Mouse (Mus musculus) lung, postnatal 0 days (tissue): ENCODE data around the gene H2-DMa. TPM values are rescaled to one million over a fixed set of nuclear protein-coding genes. Genes with fewer than 3 reads are reported as not detected.

ENCODE experiments used
- ATAC-seq: fragments of 200-750 bp; cut with Nextera tagmentation; 2 replicates; pipeline ENCODE4 v1.8.0; 2017; ENCODE audit warnings: moderate library complexity
- DNase-seq: peaks from one replicate; pipeline ENCODE4 v3.0.0-alpha.2; 2016; ENCODE audit warnings: low spot score
- H3K27ac ChIP-seq: fragments of 300-500 bp; sonication (generic); 2 replicates; pipeline ENCODE4 v1.5.1; 2014; ENCODE audit warnings: antibody characterized with exemption, mild to moderate bottlenecking, low read length, mixed read lengths
- H3K27me3 ChIP-seq: fragments of 300-500 bp; sonication (generic); replicated peaks from 2 replicates; pipeline ENCODE4 v1.6.1; 2014; ENCODE audit warnings: low read length, mixed read lengths; ENCODE audit not compliant: insufficient read depth
- H3K36me3 ChIP-seq: fragments of 300-500 bp; sonication (generic); 2 replicates; pipeline ENCODE4 v1.6.1; 2014; ENCODE audit warnings: low read length, mixed read lengths; ENCODE audit not compliant: insufficient read depth
- H3K4me1 ChIP-seq: fragments of 300-500 bp; sonication (generic); 2 replicates; pipeline ENCODE4 v1.6.1; 2014; ENCODE audit warnings: antibody characterized with exemption, low read depth, low read length, mixed read lengths; ENCODE audit not compliant: insufficient read depth
- H3K4me2 ChIP-seq: fragments of 300-500 bp; sonication (generic); replicated peaks from 2 replicates; pipeline ENCODE4 v1.6.1; 2014; ENCODE audit warnings: low read depth, mild to moderate bottlenecking, low read length, moderate library complexity, mixed read lengths
- H3K4me3 ChIP-seq: fragments of 300-500 bp; sonication (generic); 2 replicates; pipeline ENCODE4 v1.5.1; 2014; ENCODE audit warnings: low read depth, low read length
- H3K9ac ChIP-seq: fragments of 300-500 bp; sonication (generic); replicated peaks from 2 replicates; pipeline ENCODE4 v1.6.1; 2014; ENCODE audit warnings: low read depth, mild to moderate bottlenecking
- H3K9me3 ChIP-seq: fragments of 300-500 bp; sonication (generic); 2 replicates; pipeline ENCODE4 v1.6.1; 2016; ENCODE audit warnings: low read length, mixed read lengths
- CTCF ChIP-seq: IDR thresholded peaks from 2 replicates; pipeline ENCODE4 v1.5.1; 2016; ENCODE audit warnings: antibody characterized with exemption, mild to moderate bottlenecking
- EP300 ChIP-seq: IDR thresholded peaks from 2 replicates; pipeline ENCODE4 v1.6.1; 2016; ENCODE audit warnings: antibody characterized with exemption, mild to moderate bottlenecking, control low read depth
- WGBS: fragments of 180-500 bp; shearing (Covaris S2); extraction: QIAGEN DNeasy Blood & Tissue Kit; methylation state at CpG from one replicate; pipeline ENCODE4 v1.1.7; 2014; 5-methylcytosine and 5-hydroxymethylcytosine counted together
- polyA plus RNA-seq: library from polyadenylated mRNA; unstranded; fragments of >200 nt; fragmentation: Nextera tagmentation; extraction: Ambion mirVana; gene quantifications from 2 replicates; pipeline ENCODE4 v1.2.1, GENCODE M21; 2015

Gene H2-DMa
- polyA plus RNA-seq: 20.7 and 23.9 TPM in 2 replicates

DNA sequence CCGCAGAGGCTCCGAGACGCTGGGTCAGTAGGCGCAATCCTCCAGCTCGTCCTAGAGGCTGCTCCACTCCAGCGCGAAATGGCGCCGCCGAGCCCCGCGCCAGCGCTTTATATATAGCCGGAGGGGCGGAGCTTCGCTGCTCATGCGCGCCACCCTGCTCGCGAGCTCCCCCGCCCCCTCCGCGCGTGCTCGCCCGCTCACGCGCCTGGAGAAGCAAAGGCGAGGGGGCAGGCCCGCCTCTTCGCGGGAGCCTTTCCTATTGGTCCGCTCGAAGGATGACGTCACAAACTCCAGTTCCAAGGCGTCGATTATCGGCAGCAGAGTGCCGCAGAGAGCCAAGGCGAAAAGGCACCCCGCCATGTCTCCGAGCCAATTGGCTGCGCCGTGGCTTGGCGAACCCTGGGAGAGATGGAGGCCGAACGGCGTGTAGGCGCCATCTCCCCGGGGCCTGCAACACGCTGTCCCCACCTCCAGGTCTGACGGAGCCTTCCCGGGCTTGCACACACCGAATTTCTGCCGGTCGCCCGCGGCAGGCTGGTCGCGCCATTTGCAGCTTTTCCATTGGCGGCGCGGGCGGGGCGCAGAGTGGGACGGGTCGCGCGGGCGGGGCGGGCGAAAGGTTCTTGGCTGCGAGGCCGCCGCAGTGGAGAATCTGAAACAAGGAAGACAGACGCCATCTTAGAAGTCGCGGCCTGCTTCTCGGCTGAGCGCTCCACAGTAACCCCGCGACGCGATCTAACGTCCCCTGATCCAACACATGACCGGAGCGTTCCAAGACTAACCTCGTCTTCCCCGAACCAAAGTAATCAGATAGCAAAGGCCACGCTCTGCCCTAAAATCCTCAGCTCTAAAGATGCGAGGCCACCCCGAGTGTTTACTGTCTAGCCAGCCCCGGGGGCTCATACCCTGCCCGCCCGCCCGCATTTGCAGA is at the start of gene H2-DMa:
H2-DMa (plus strand) TSS at position 293 of the 931 bp plus-strand sequence.
- peak; percentile 100 for DNase-seq
- TF ChIP-seq EP300 (no peak; the same call in 1 of the 2 replicates), CTCF (peak; percentile 8; the same call in 1 of the 2 replicates)

DNA sequence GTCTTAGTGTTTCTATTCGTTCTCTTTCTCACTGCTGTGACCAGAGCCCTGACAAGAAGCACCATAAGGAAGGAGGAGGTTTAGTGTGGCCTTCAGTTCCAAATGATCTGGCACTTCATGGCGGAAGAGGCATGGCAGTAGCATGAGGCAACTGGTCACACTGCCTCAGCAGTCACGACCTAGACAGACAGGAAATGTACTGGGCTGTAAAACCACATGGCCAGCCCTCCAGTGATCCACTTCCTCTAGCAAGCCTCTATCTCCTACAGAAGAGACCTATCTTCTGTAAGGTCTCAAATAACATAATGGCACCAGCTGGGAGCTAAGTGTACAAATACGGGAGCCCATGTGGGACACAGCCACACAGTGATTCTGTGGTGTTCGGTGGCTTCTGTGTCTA is 47.2 kb upstream of the H2-DMa start:
- Histone ChIP-seq H3K9ac (no peak overlapping the region), H3K36me3 (no peaks in the 10 kb centered on the region), H3K4me2 (no peak overlapping the region), H3K27me3 (peaks cover 9% of the 10 kb centered on the region; the same call in 1 of the 2 replicates), H3K4me3 (no peak overlapping the region), H3K9me3 (no peaks in the 10 kb centered on the region), H3K4me1 (no peaks in the 10 kb centered on the region), H3K27ac (no peak overlapping the region)
- WGBS: 64% methylated on average over 5 of the region's 5 CpGs
- DNase-seq (peak; percentile 33), ATAC-seq (no peak)
- TF ChIP-seq EP300: no peak
- TF ChIP-seq CTCF: no peak

More for the DNA sequence above, at the start of gene H2-DMa:
- Histone ChIP-seq H3K4me2 (peak within 1 kb of the TSS; percentile 94), H3K27ac (peak within 1 kb of the TSS; percentile 100), H3K36me3 (peaks cover 25% of the 10 kb centered on the region), H3K9me3 (no peaks in the 10 kb centered on the region), H3K4me1 (peaks cover 14% of the 10 kb centered on the region; the same call in 1 of the 2 replicates), H3K27me3 (no peaks in the 10 kb centered on the region), H3K4me3 (peak within 1 kb of the TSS; percentile 92), H3K9ac (peak within 1 kb of the TSS; percentile 96)
- ATAC-seq: peak; percentile 73
- 3% methylated on average over 84 of the region's 96 CpGs for WGBS

DNA sequence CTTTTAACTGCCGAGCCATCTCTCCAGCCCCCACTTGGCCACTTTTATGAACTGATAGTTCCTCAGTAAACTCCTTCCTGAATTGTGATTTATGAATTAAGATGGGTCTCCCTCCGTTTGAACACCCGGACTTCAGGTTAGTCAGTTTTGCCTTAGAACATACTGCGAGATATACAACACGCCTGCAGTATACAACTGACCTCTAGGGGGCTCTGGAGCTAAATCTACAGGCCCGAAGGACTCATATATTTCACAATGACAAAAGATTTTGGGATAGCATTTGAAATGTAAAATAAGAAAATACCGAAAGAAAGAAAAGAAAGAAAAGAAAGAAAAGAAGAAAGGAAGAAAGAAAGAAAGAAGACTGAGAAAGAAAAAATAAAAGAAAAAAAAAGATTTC is 44.1 kb upstream of the H2-DMa start:
- H3K27ac ChIP-seq: no peak overlapping the region
- 38% methylated on average over 7 of the region's 7 CpGs for WGBS
- H3K4me1 ChIP-seq: no peaks in the 10 kb centered on the region
- H3K27me3 ChIP-seq: peaks cover 14% of the 10 kb centered on the region; the same call in 1 of the 2 replicates
- H3K36me3 ChIP-seq: no peaks in the 10 kb centered on the region
- DNase-seq (peak; percentile 50), ATAC-seq (no peak)
- H3K9ac ChIP-seq: no peak overlapping the region
- H3K4me2 ChIP-seq: no peak overlapping the region
- no peak for TF ChIP-seq EP300
- peak; percentile 72 for TF ChIP-seq CTCF
- no peak overlapping the region for H3K4me3 ChIP-seq
- no peaks in the 10 kb centered on the region for H3K9me3 ChIP-seq

DNA sequence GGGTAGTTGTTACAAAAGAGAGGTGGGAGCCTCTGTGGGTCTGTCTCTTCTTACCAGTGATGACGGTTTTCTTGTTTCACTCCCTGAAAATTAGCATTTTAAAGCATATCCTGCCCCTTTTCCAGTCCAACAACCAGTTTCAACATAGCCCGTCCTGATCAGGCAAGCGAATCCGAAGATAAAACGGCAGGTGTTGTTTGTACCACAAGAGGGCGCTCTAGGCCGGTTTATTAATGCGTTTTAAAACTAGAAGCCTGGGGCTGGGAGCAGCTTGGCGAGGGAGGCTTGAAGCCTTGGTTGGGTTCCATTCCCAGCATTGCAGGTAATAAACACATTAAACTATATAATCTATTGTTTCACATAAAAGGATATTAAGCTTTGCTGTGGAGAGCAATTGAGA is 41.8 kb upstream of the H2-DMa start:
- Histone ChIP-seq H3K4me2 (no peak overlapping the region), H3K9me3 (no peaks in the 10 kb centered on the region), H3K27me3 (peaks cover 14% of the 10 kb centered on the region; the same call in 1 of the 2 replicates), H3K9ac (no peak overlapping the region), H3K4me1 (no peaks in the 10 kb centered on the region), H3K27ac (no peak overlapping the region), H3K36me3 (no peaks in the 10 kb centered on the region), H3K4me3 (no peak overlapping the region)
- peak; percentile 54; the same call in 1 of the 2 replicates for ATAC-seq
- WGBS: under 1% methylated on average over 9 of the region's 9 CpGs
- TF ChIP-seq EP300 (no peak), CTCF (peak; percentile 80)
- DNase-seq: peak; percentile 89

DNA sequence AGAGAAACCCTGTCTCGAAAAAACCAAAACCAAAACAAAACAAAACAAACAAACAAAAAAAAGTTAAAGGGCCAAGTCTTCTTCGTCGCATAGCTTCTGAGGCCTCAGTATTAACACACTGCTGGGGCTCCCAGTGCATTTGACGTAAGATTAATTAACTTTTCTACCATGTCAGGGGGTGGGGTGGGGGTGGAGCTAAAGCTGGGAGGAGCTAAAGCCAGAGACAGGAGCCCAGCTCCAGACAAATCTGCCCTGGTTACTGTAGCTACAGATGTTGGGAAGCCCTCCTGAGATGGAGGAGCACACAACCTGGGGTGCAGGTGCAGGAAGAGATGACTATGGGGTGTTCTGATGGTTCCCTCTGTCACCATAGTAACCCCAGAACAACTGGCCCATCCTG is 41.2 kb upstream of the H2-DMa start:
- peaks cover 14% of the 10 kb centered on the region; the same call in 1 of the 2 replicates for H3K27me3 ChIP-seq
- WGBS: 54% methylated on average over 4 of the region's 4 CpGs

DNA sequence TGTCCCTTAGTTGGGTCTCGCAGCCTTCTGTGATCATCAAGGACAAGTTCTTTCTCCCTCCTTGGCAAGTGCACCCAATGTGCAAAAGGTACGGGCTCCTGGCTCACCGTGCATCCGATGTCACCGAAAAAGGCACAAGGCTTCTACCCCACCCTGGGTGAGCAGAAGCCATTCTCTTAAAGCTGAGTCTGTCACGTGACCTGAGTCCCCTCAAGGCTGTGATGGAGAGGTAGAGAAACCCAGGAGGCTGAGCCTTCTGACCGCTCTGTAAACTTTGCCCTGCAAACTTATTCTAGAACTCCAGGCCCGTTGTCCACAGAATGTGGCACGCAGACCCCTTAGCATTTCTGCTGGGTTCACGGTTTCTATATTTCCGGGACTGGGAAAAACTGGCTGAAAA is 40.3 kb upstream of the H2-DMa start:
- H3K9ac ChIP-seq: no peak overlapping the region
- TF ChIP-seq CTCF: no peak
- no peak for TF ChIP-seq EP300
- no peak for DNase-seq
- H3K27ac ChIP-seq: no peak overlapping the region
- WGBS: 82% methylated on average over 11 of the region's 11 CpGs
- no peaks in the 10 kb centered on the region for H3K36me3 ChIP-seq
- H3K4me3 ChIP-seq: no peak overlapping the region
- H3K4me2 ChIP-seq: no peak overlapping the region
- no peaks in the 10 kb centered on the region for H3K9me3 ChIP-seq
- H3K27me3 ChIP-seq: peaks cover 14% of the 10 kb centered on the region; the same call in 1 of the 2 replicates
- no peak for ATAC-seq
- H3K4me1 ChIP-seq: no peaks in the 10 kb centered on the region

More for the DNA sequence above, 41.2 kb upstream of the H2-DMa start:
- Histone ChIP-seq H3K27ac (no peak overlapping the region), H3K4me2 (no peak overlapping the region), H3K9ac (no peak overlapping the region), H3K36me3 (no peaks in the 10 kb centered on the region), H3K9me3 (no peaks in the 10 kb centered on the region), H3K4me1 (no peaks in the 10 kb centered on the region), H3K4me3 (no peak overlapping the region)
- no peak for ATAC-seq
- DNase-seq: no peak
- no peak for TF ChIP-seq CTCF
- TF ChIP-seq EP300: no peak
